Mouse (Mus musculus) brain, embryonic 14.5 days (tissue): ENCODE results near the gene Mybbp1a.

Experiments
- CTCF ChIP-seq: fragments of 200-500 bp; IDR thresholded peaks from 2 replicates; pipeline ENCODE4 v1.5.1; 2012; ENCODE audit warnings: inconsistent platforms, mild to moderate bottlenecking, moderate library complexity, borderline replicate concordance; ENCODE audit not compliant: insufficient read depth, insufficient read length; ENCODE audit errors: extremely low read depth
- POLR2A ChIP-seq: fragments of 200-500 bp; IDR thresholded peaks from 2 replicates; pipeline ENCODE4 v1.6.1; 2012; ENCODE audit warnings: mild to moderate bottlenecking, inconsistent platforms, borderline replicate concordance; ENCODE audit not compliant: poor library complexity, insufficient read depth, insufficient read length, severe bottlenecking; ENCODE audit errors: extremely low read depth

DNA sequence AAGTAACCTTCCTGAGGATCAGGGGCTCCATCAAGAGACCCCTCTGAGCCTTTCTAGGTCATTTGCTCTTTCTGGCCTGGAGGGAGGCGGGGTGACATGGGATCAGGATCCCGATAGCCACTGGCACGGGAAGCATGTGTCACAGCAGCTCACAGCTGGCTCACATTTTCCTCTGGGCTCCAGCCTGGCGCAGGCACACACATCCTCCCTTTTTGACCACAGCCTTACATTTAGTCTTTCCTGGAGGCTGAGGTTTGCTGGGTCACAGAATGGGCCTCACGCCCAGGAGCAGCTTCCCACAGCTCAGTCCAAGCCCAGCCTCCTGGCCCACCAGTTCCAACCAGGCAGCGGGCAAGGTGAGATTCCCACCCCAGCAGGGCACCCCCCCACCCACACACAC, 37.1 kb downstream of the Mybbp1a start:
- TF ChIP-seq CTCF (no peak), POLR2A (no peak)
